Mouse (Mus musculus) A20 (cell line): ENCODE data around the gene Sod3.

Source experiments
- DNase-seq: peaks from one replicate; pipeline ENCODE4 v3.0.0-alpha.2; 2011; ENCODE audit warnings: low read depth, low spot score

Sod3 gene

GRCm38 (mm10) chr5:52363468-52364150 is at the start of gene Sod3:
Gene Sod3 (plus strand): TSS chr5:52363791.
- no peak for DNase-seq

- DNase-seq, result no peak
These were observed 46.7 kb upstream of the Sod3 start for GRCm38 (mm10) chr5:52316926-52317325.

GRCm38 (mm10) chr5:52319499-52319898 is 44.1 kb upstream of the Sod3 start:
- DNase-seq, result no peak

- DNase-seq, result no peak
These were observed 31.5 kb upstream of the Sod3 start for GRCm38 (mm10) chr5:52332120-52332519.

GRCm38 (mm10) chr5:52335590-52335989 is 28.0 kb upstream of the Sod3 start:
- DNase-seq, result no peak

GRCm38 (mm10) chr5:52339134-52339533 is 24.5 kb upstream of the Sod3 start:
- DNase-seq, result no peak

GRCm38 (mm10) chr5:52346890-52347289 is 16.7 kb upstream of the Sod3 start:
- no peak for DNase-seq

GRCm38 (mm10) chr5:52350451-52350850 is 13.1 kb upstream of the Sod3 start:
- no peak for DNase-seq

- no peak for DNase-seq
These were observed 12.0 kb upstream of the Sod3 start for GRCm38 (mm10) chr5:52351561-52351960.

GRCm38 (mm10) chr5:52352730-52353129 is 10.9 kb upstream of the Sod3 start:
- no peak for DNase-seq

GRCm38 (mm10) chr5:52354441-52354840 is 9.2 kb upstream of the Sod3 start:
- no peak for DNase-seq

- DNase-seq, result no peak
These were observed 8.0 kb upstream of the Sod3 start for GRCm38 (mm10) chr5:52355612-52356011.

- no peak for DNase-seq
These were observed 6.3 kb upstream of the Sod3 start for GRCm38 (mm10) chr5:52357175-52357754.

- DNase-seq, result no peak
These were observed 5.5 kb upstream of the Sod3 start for GRCm38 (mm10) chr5:52358120-52358519.

GRCm38 (mm10) chr5:52360286-52361049 is 3.1 kb upstream of the Sod3 start:
- DNase-seq, result no peak

- no peak for DNase-seq
These were observed 669 bp upstream of the Sod3 start for GRCm38 (mm10) chr5:52362776-52363467.

- no peak for DNase-seq
These were observed 930 bp downstream of the Sod3 start for GRCm38 (mm10) chr5:52364521-52364920.

GRCm38 (mm10) chr5:52365930-52366329 is 2.3 kb downstream of the Sod3 start:
- DNase-seq, result no peak

- no peak for DNase-seq
These were observed 3.1 kb downstream of the Sod3 start for GRCm38 (mm10) chr5:52366661-52367060.

GRCm38 (mm10) chr5:52367866-52368840 is 4.6 kb downstream of the Sod3 start:
- no peak for DNase-seq

GRCm38 (mm10) chr5:52370901-52371300 is 7.3 kb downstream of the Sod3 start:
- no peak for DNase-seq
